Mouse (Mus musculus) C3H10T1/2 (cell line): Measurements from ENCODE around the gene Cp. TPM values are rescaled to one million over a fixed set of nuclear protein-coding genes. Genes with fewer than 3 reads are reported as not detected.

ENCODE experiments used
- polyA plus RNA-seq, 2 experiments: library from polyadenylated mRNA; unstranded; fragments of >200 nt; fragmentation: generic; extraction: Trizol; gene quantifications; one replicate each; pipeline ENCODE4 v1.2.1; 2012; ENCODE audit warnings: missing spikeins in 2 of 2

Gene Cp
- polyA plus RNA-seq = 1 to 10 TPM; 1.5 to 9.2 TPM

DNA sequence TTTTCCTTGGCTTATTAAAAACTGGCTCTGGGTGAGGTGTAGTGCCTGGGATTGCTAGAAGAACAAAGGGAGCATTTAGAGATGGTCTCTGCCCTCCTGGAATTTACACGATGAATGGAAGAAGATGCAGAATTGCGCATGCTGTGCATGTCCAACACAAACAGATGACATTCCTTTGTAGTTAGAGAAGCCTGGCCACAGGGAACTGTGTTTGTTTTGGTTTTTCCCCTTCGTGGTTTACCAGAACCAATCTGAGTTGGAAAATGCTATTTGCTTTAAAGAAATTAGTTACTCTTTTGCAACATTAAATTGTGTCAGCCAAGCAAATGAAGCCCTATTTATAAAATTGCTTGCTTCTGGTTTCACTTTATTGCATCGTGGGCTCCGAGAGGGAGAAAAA lies at the start of gene Cp:
Gene Cp (plus strand): TSS at position 170 of the 400 bp plus-strand sequence.

DNA sequence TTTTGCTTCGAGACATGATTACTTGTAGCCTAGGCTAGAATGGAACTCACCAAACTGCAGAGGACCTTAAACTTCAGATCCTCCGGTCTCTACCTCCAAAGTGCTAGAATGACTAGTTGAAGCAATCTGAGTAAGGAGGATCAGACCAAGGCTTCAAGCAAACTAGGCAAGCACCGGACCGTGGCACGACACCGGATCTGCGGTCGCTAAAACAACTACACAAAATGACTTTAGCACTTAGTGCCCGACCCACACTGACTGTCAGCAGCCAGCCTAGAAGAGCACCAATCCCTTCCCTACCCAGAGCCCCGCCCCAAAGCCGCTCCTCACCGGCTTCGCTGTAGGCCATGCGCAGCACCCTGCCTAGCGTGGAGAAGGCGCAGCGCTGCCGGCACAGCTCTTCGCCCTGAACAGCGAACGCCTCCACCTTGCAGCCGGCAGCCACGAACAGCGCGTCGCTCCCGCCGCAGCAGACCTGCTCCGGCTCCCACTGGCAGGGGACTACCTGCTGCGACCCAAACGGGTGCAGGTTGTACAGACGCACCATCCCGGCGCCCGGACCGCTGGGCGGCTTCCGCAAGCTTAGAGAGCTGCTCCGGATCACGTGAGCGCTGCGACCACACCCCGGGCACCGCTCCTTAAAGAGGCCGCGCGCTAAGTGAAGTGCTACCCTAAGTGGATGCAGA lies 78.0 kb downstream of the Cp start, which contains the start of gene Hps3:
Gene Hps3 (minus strand): TSS at position 597 of the 686 bp plus-strand sequence.

DNA sequence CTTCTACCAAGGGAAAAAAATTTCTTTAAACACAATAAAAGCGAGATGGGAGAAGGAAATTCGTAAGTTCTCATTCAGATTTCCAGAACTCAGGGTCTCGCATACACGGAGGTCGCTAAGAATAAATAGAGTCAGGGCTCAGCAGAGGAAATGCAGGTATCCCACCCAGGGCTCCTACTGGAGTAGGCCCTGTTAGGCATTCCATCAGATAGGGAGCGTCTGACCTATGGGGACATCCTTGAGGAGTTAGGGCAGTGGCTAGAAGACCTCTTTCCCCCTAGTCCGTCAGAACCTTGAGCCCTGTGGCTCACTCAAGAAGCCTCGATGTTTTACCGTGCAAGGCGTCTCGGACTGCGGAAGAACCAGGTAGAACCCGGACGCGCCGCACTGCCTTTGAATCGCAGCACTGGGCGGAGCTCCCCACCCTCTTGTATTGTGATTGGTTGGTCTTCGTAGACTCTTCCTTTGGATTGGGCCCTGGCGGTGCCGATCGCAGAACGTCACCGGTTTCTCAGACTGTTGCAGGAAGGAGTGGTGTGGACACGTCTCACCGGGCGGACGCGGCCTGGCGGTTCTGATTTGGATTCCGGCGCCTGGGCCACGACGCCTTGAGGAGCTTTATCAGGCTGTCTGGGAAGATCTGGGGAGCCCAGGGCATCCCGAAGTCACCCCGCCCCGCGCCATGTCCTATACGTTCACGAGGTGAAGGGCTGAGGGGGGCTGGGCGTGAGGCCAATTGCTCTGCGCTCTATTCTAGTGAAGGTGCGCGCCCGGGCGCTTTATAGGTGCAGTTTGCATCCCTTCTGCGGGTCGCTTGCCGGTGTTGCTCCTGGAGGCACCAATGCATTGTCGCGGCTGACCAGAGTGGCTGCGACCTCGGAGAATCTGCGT lies 100.7 kb downstream of the Cp start, which contains the start of gene Hltf:
Gene Hltf (plus strand): TSS at position 506 of the 891 bp plus-strand sequence.

Other genes starting within 250 kb of the Cp start
- gene Hps3, start 78.3 kb downstream of the Cp start, polyA plus RNA-seq = 1 to 10 TPM in 1 of 2 experiments, under 1 TPM in 1; 0.36 to 3.7 TPM
- 1 to 10 TPM in 1 of 2 experiments, under 1 TPM in 1; 0.23 to 2.3 TPM for gene Hltf, start 100.8 kb downstream of the Cp start, polyA plus RNA-seq
- gene Gyg, start 198.3 kb downstream of the Cp start, polyA plus RNA-seq = 10 to 100 TPM; 25.6 to 53.7 TPM